Mouse (Mus musculus) hindbrain, embryonic 10.5 days (tissue): ENCODE results near the gene Gm14781. TPM values are rescaled to one million over a fixed set of nuclear protein-coding genes. Genes with fewer than 3 reads are reported as not detected.
"Not testable (repeated sequence)": the region's sequence is repeated elsewhere in the genome, so short reads cannot be mapped to it uniquely, and the experiment has no call there.

ENCODE experiments used
- DNase-seq: peaks from one replicate; pipeline ENCODE4 v3.0.0-alpha.2; 2017; ENCODE audit warnings: low spot score
- H3K27ac ChIP-seq: fragments of 300-500 bp; sonication (generic); 2 replicates; pipeline ENCODE4 v1.5.1; 2016; ENCODE audit warnings: mild to moderate bottlenecking, moderate library complexity
- H3K27me3 ChIP-seq: fragments of 300-500 bp; sonication (generic); 2 replicates; pipeline ENCODE4 v1.6.1; 2016; ENCODE audit warnings: mild to moderate bottlenecking; ENCODE audit not compliant: poor library complexity, insufficient read depth, severe bottlenecking
- H3K36me3 ChIP-seq: fragments of 300-500 bp; sonication (generic); 2 replicates; pipeline ENCODE4 v1.6.1; 2016; ENCODE audit warnings: mild to moderate bottlenecking, moderate library complexity
- H3K4me1 ChIP-seq: fragments of 300-500 bp; sonication (generic); replicated peaks from 2 replicates; pipeline ENCODE4 v1.6.1; 2016; ENCODE audit warnings: mild to moderate bottlenecking
- H3K4me3 ChIP-seq: fragments of 300-500 bp; sonication (generic); 2 replicates; pipeline ENCODE4 v1.5.1; 2016; ENCODE audit warnings: mild to moderate bottlenecking, moderate library complexity
- H3K9me3 ChIP-seq: fragments of 300-500 bp; sonication (generic); 2 replicates; pipeline ENCODE4 v1.6.1; 2016; ENCODE audit warnings: mild to moderate bottlenecking, moderate library complexity
- WGBS: fragments of 180-500 bp; shearing (Covaris S2); methylation state at CpG from one replicate; pipeline ENCODE4 v1.1.7; 2016; 5-methylcytosine and 5-hydroxymethylcytosine counted together
- polyA plus RNA-seq: library from polyadenylated mRNA; unstranded; fragments of >200 nt; fragmentation: Nextera tagmentation; extraction: Ambion mirVana; gene quantifications from 2 replicates; pipeline ENCODE4 v1.2.1, GENCODE M21; 2016

Gene Gm14781
- polyA plus RNA-seq, result not detected in 2 replicates

DNA sequence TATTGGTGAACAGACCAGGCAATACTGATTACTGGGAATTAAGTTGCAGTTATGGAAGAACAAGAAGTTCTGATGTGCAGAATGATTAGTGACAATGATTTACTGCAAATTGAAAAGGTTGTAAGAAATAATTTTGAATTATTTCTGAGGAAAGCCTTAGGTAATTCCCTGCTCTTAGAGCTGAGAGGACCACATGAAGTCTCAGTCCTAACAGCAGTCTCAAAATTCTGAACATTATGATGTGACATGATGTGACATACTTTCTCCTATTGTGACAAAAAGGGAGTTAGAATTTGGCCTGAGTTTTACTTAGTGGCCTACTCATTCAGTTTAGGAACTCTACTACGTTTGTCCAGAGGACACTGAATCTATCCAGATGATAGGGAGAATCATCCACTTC is at the start of gene Gm14781:
Gene Gm14781, plus strand, starts transcription at position 301 of the 400 bp plus-strand sequence.
- 81% methylated on average over 1 of the region's 1 CpGs for WGBS

DNA sequence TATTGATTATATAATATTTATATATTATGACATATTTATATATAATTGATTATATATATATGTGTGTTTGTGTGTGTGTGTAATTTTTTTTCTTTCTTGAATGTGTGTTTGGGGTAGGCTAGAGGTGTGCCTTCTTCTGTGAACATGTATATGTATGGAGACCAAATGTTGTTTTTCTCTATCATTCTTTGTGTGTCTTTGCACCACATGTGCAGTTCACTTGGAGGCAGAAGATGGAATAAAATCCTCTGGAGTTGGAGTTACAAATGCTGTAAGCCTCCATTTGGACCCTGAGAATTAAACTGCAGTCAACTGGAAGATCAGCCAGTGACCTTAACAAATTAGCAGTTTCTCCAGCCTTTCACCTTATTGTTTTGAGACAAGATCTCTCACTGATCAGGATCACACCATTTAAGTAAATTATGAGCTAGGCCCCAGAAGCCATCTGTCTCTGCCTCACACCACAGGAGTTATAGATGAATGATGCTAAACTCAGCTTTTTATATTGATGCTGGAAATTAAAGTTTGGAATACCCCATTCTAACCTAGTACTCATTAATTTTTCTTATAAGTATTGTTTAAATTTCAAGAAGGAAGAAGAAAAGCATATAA is 23.1 kb downstream of the Gm14781 start:
- not testable (repeated sequence) for DNase-seq, H3K9me3 ChIP-seq, H3K36me3 ChIP-seq, H3K27ac ChIP-seq, H3K4me1 ChIP-seq, H3K4me3 ChIP-seq, H3K27me3 ChIP-seq

More for the DNA sequence above, at the start of gene Gm14781:
- not testable (repeated sequence) for H3K4me3 ChIP-seq, DNase-seq, H3K27ac ChIP-seq, H3K9me3 ChIP-seq, H3K36me3 ChIP-seq, H3K27me3 ChIP-seq, H3K4me1 ChIP-seq

Other genes with a start within 250 kb of the Gm14781 start
- not detected in 2 replicates for gene Gm5072, start 239.7 kb upstream of the Gm14781 start, polyA plus RNA-seq
- not detected in 2 replicates for gene Gm8914, start 152.1 kb upstream of the Gm14781 start, polyA plus RNA-seq
- not detected in 2 replicates for gene 1700084M14Rik, start 56.3 kb upstream of the Gm14781 start, polyA plus RNA-seq
- not detected in 2 replicates for gene Mageb5, start 150.8 kb downstream of the Gm14781 start, polyA plus RNA-seq